Mouse (Mus musculus) liver, postnatal 0 days (tissue): ENCODE data around the gene Atp8a2. TPM values are rescaled to one million over a fixed set of nuclear protein-coding genes. Genes with fewer than 3 reads are reported as not detected.
A peak's percentile ranks its signal among the peaks of the same experiment; 100 is the strongest.

Experiments
- ATAC-seq: fragments of 200-750 bp; cut with Nextera tagmentation; 2 replicates; pipeline ENCODE4 v1.8.0; 2017; ENCODE audit warnings: mild to moderate bottlenecking, moderate library complexity
- DNase-seq: peaks from one replicate; pipeline ENCODE4 v3.0.0-alpha.2; 2016
- H3K27ac ChIP-seq: fragments of 300-500 bp; sonication (generic); 2 replicates; pipeline ENCODE4 v1.5.1; 2014; ENCODE audit warnings: antibody characterized with exemption, moderate library complexity, mild to moderate bottlenecking, low read depth
- H3K27me3 ChIP-seq: fragments of 300-500 bp; sonication (generic); 2 replicates; pipeline ENCODE4 v1.6.1; 2014; ENCODE audit warnings: low read length, control low read depth, mixed read lengths; ENCODE audit not compliant: insufficient read depth
- H3K36me3 ChIP-seq: fragments of 300-500 bp; sonication (generic); replicated peaks from 2 replicates; pipeline ENCODE4 v1.6.1; 2014; ENCODE audit warnings: mild to moderate bottlenecking, control low read depth, low read length, moderate library complexity, mixed read lengths; ENCODE audit not compliant: insufficient read depth
- H3K4me1 ChIP-seq: fragments of 300-500 bp; sonication (generic); 2 replicates; pipeline ENCODE4 v1.6.1; 2014; ENCODE audit warnings: antibody characterized with exemption, mild to moderate bottlenecking, control low read depth; ENCODE audit not compliant: insufficient read depth
- H3K4me2 ChIP-seq: fragments of 300-500 bp; sonication (generic); 2 replicates; pipeline ENCODE4 v1.6.1; 2014; ENCODE audit warnings: low read depth, mild to moderate bottlenecking, low read length, moderate library complexity, mixed read lengths
- H3K4me3 ChIP-seq: fragments of 300-500 bp; sonication (generic); 2 replicates; pipeline ENCODE4 v1.5.1; 2014; ENCODE audit warnings: low read depth, low read length
- H3K9ac ChIP-seq: fragments of 300-500 bp; sonication (generic); replicated peaks from 2 replicates; pipeline ENCODE4 v1.6.1; 2014; ENCODE audit warnings: mild to moderate bottlenecking, moderate library complexity
- H3K9me3 ChIP-seq: fragments of 300-500 bp; sonication (generic); 2 replicates; pipeline ENCODE4 v1.6.1; 2016; ENCODE audit warnings: mild to moderate bottlenecking, control low read depth, low read length, mixed read lengths
- CTCF ChIP-seq: sonication (generic); IDR thresholded peaks from 2 replicates; pipeline ENCODE4 v1.5.1; 2016; ENCODE audit warnings: antibody characterized with exemption, low read depth
- EP300 ChIP-seq: IDR thresholded peaks from 2 replicates; pipeline ENCODE4 v1.6.1; 2016; ENCODE audit warnings: antibody characterized with exemption, low read depth, mild to moderate bottlenecking
- WGBS: fragments of 180-500 bp; shearing (Covaris S2); extraction: QIAGEN DNeasy Blood & Tissue Kit; methylation state at CpG from one replicate; pipeline ENCODE4 v1.1.7; 2014; ENCODE audit not compliant: insufficient replicate concordance; 5-methylcytosine and 5-hydroxymethylcytosine counted together
- polyA plus RNA-seq: library from polyadenylated mRNA; unstranded; fragments of >200 nt; fragmentation: Nextera tagmentation; extraction: Ambion mirVana; gene quantifications from 2 replicates; pipeline ENCODE4 v1.2.1, GENCODE M21; 2015

Atp8a2 gene
- polyA plus RNA-seq, 1 experiment from 2014 or later, result 7.5 TPM

DNA sequence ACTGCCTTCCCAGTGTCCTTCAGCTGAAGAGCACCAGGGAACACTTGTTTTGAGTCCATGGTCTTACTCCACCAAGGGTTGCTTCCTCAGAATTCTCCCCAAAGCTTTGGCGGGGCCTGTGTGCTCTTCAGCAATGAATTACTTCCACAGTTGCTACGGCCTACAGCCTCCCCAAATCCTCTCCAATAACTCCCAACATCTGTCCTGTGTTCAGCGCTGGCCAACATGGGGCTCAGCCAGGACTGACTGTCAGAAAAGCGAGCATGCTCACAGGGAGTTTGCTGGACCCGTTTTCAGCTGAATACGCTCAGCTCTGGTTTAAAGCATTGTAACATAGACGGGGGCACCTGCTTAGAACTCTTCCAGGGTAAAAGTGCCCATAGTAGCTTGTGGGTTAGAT, 489.0 kb downstream of the Atp8a2 start:
- Histone ChIP-seq H3K4me1 (no peaks in the 10 kb centered on the region), H3K4me2 (no peak overlapping the region), H3K9ac (no peak overlapping the region), H3K27ac (no peak overlapping the region), H3K36me3 (no peaks in the 10 kb centered on the region), H3K4me3 (no peak overlapping the region), H3K27me3 (no peaks in the 10 kb centered on the region), H3K9me3 (no peaks in the 10 kb centered on the region)
- 87% methylated on average over 7 of the region's 7 CpGs for WGBS
- no peak for TF ChIP-seq EP300
- no peak for TF ChIP-seq CTCF
- no peak for DNase-seq
- no peak for ATAC-seq

DNA sequence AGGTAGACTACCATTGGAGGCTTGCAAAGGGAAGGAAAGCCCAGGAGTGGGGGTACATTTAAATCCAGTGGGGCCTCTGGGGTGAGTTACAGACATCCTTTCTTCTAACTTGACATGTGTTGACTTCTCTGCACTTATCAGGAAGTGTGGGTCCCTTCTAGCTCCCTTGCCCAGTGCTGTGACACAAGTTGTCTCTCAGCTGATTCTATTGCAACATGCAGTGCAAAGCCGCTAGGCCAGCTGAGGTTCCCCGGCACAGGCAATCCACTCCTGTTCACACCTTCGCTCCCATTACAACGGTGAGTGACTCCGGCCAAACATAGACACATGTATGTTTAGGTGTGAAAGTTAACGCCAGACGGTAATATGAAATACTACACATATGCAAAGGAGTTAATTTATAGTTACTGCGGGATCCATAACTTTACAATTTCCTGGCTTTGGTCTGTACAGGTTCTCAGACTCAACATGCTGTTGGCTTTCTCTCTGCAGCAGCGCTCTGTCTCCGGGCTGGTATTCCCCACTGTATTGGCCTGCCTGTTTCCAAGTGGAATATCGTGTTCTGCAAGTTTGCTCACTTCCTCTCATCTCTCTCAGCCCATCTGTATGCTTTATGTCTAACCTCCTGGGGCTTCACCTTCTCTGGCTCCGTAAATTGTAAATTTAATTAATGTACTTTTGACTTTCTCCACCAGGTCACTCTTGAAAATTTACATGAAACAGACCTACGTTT, 491.5 kb downstream of the Atp8a2 start:
- H3K4me3 ChIP-seq, result no peak overlapping the region
- DNase-seq (peak; percentile 19), ATAC-seq (no peak)
- no peak for TF ChIP-seq EP300
- no peak for TF ChIP-seq CTCF
- no peak overlapping the region for H3K27ac ChIP-seq
- H3K27me3 ChIP-seq, result no peaks in the 10 kb centered on the region
- H3K36me3 ChIP-seq, result no peaks in the 10 kb centered on the region
- H3K9ac ChIP-seq, result no peak overlapping the region
- no peaks in the 10 kb centered on the region for H3K4me1 ChIP-seq
- WGBS, result 81% methylated on average over 13 of the region's 13 CpGs
- no peaks in the 10 kb centered on the region for H3K9me3 ChIP-seq
- no peak overlapping the region for H3K4me2 ChIP-seq

GRCm38 (mm10) chr14:59701492-59701891, 495.5 kb downstream of the Atp8a2 start:
- Histone ChIP-seq H3K36me3 (no peaks in the 10 kb centered on the region), H3K27ac (no peak overlapping the region), H3K9me3 (no peaks in the 10 kb centered on the region), H3K27me3 (no peaks in the 10 kb centered on the region), H3K9ac (no peak overlapping the region), H3K4me1 (no peaks in the 10 kb centered on the region), H3K4me2 (no peak overlapping the region), H3K4me3 (no peak overlapping the region)
- no peak for ATAC-seq
- WGBS, result 52% methylated on average over 5 of the region's 5 CpGs
- TF ChIP-seq EP300 (no peak), CTCF (no peak)
- DNase-seq, result no peak

DNA sequence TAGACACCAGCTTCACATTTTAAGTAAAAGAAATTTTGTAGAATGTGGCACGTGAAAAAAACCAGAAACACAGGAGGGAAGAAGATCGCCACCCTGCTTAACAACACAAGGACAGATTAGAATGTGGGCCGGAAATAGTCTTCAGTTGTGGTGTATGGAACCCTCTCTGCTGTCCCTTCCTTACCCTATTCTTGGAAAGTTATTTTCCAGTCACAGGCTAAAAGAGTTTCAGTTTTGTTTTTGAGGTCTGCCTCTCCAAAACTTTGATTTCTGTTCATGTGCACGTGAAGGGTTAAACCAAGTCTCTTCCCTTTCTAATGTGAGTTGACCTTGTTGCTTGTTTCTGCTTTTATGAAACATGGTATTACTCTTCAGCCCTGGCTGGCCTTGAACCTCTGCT, 501.8 kb downstream of the Atp8a2 start:
- Histone ChIP-seq H3K9ac (no peak overlapping the region), H3K27ac (no peak overlapping the region), H3K27me3 (no peaks in the 10 kb centered on the region), H3K9me3 (no peaks in the 10 kb centered on the region), H3K36me3 (no peaks in the 10 kb centered on the region), H3K4me1 (peaks cover 15% of the 10 kb centered on the region), H3K4me2 (no peak overlapping the region), H3K4me3 (no peak overlapping the region)
- DNase-seq (no peak), ATAC-seq (no peak)
- 60% methylated on average over 4 of the region's 4 CpGs for WGBS
- no peak for TF ChIP-seq CTCF

GRCm38 (mm10) chr14:59692164-59692563, 504.8 kb downstream of the Atp8a2 start:
- TF ChIP-seq EP300, result no peak
- TF ChIP-seq CTCF, result no peak
- Histone ChIP-seq H3K27ac (no peak overlapping the region), H3K27me3 (no peaks in the 10 kb centered on the region), H3K4me2 (no peak overlapping the region), H3K4me1 (peaks cover 15% of the 10 kb centered on the region), H3K9ac (no peak overlapping the region), H3K36me3 (no peaks in the 10 kb centered on the region), H3K4me3 (no peak overlapping the region), H3K9me3 (no peaks in the 10 kb centered on the region)
- ATAC-seq (peak; percentile 84), DNase-seq (peak; percentile 16)
- WGBS, result 63% methylated on average over 6 of the region's 6 CpGs

DNA sequence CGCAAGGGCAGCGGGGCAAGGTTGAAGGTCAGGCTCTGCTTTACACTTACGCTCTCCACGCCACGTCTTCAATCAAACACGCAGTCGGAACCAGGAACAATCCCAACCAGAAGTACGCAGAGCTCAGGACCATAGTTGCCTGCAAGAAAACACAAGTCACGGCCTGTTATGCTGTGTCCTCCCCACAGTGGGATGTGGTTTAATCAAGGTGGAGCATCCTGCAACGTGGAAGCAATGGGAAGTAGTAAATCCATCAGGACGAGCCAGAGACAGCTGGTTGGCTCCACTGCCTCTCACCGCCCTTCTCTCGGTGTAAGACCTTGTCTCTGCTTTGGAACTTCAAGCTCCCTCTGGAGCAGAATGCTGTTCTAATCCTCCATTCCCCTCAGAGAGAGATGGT, 505.6 kb downstream of the Atp8a2 start:
- no peak for DNase-seq
- no peak for ATAC-seq
- no peak overlapping the region for H3K4me3 ChIP-seq
- no peak overlapping the region for H3K9ac ChIP-seq
- no peaks in the 10 kb centered on the region for H3K9me3 ChIP-seq
- peak overlapping the region; percentile 39 for H3K27ac ChIP-seq
- H3K36me3 ChIP-seq, result no peaks in the 10 kb centered on the region
- no peak overlapping the region for H3K4me2 ChIP-seq
- 75% methylated on average over 13 of the region's 13 CpGs for WGBS
- H3K4me1 ChIP-seq, result peaks cover 15% of the 10 kb centered on the region
- H3K27me3 ChIP-seq, result no peaks in the 10 kb centered on the region
- TF ChIP-seq EP300 (no peak), CTCF (no peak)
